Mouse (Mus musculus) small intestine, adult 2 months (tissue): Measurements from ENCODE around the gene Mfsd6.

Source experiments
- CTCF ChIP-seq: fragments of 200-500 bp; IDR thresholded peaks from 2 replicates; pipeline ENCODE4 v1.5.1; 2012; ENCODE audit warnings: low read depth, mild to moderate bottlenecking, control low read depth, inconsistent platforms, low read length, moderate library complexity, mixed read lengths; ENCODE audit not compliant: insufficient replicate concordance, insufficient read length; ENCODE audit errors: extremely low read depth
- POLR2A ChIP-seq: fragments of 200-500 bp; IDR thresholded peaks from 2 replicates; pipeline ENCODE4 v1.6.1; 2012; ENCODE audit warnings: low read depth, mild to moderate bottlenecking, control low read depth, inconsistent platforms, low read length, moderate library complexity

GRCm38 (mm10) chr1:52669931-52670330 is 57.3 kb downstream of the Mfsd6 start:
- no peak for TF ChIP-seq CTCF
- no peak for TF ChIP-seq POLR2A
